Mouse (Mus musculus) cerebellum, adult 2 months (tissue): Measurements from ENCODE around the gene Gria2.

Source experiments
- CTCF ChIP-seq: fragments of 200-500 bp; IDR thresholded peaks from 2 replicates; pipeline ENCODE4 v1.5.1; 2011; ENCODE audit warnings: low read depth, mild to moderate bottlenecking, control low read depth, low read length, moderate library complexity, borderline replicate concordance; ENCODE audit not compliant: insufficient read depth
- POLR2A ChIP-seq: fragments of 200-500 bp; IDR thresholded peaks from 2 replicates; pipeline ENCODE4 v1.6.1; 2011; ENCODE audit warnings: low read length, control low read depth, borderline replicate concordance; ENCODE audit not compliant: insufficient read depth

DNA sequence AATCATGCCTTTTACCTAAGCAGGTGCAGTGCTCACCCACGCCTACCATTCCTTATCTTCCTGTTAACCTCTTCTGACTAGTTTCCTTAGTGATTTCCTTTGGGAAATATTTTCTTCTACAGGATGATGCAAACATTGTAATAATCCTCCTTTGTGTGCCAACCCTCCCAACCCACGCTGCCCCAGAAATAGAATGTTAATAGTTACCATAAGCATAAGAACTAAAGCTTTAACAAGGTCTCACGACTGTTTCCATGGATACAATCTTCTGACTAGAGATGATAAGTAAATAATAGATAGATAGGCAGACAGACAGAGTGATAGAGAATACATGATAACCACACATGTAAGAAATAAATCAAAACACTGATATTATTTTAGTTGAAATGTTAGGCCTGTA is 140.8 kb downstream of the Gria2 start:
- TF ChIP-seq POLR2A, result no peak
- no peak for TF ChIP-seq CTCF
